8 mouse cellular contexts compared by ENCODE assay signal in genomic region chr4:127027228-127028190, GRCm38 (mm10). TPM values are rescaled to one million over a fixed set of nuclear protein-coding genes. Genes with fewer than 3 reads are reported as not detected.
A peak's percentile ranks its signal among the peaks of the same experiment; 100 is the strongest.
DNase-seq lines count a peak whose midpoint lies in the region; ATAC-seq lines count a peak whose summit lies in the region.

No protein-coding gene starts in this region.

- no peaks in the 10 kb centered on the region for H3K27me3 ChIP-seq in forebrain, embryonic 14.5 days (replicated peaks; ENCODE audit: control insufficient read depth, insufficient read depth, low read length)
- H3K27me3 ChIP-seq in forebrain, embryonic 10.5 days (ENCODE audit: poor library complexity, severe bottlenecking) = no peaks in the 10 kb centered on the region
- no peaks in the 10 kb centered on the region for H3K27me3 ChIP-seq in kidney, embryonic 16.5 days (ENCODE audit: insufficient read depth, low read length)
- H3K27me3 ChIP-seq in midbrain, embryonic 13.5 days = no peaks in the 10 kb centered on the region

- DNase-seq in forebrain, embryonic 14.5 days (ENCODE audit: low spot score) = peak; percentile 71
- DNase-seq in forebrain, embryonic 10.5 days (ENCODE audit: extremely low spot score, low spot score) = no peak
- DNase-seq in right cerebral cortex, postnatal 4 days = peak; percentile 30
- DNase-seq in right cerebral cortex, postnatal 10 days (ENCODE audit: low spot score in 2 of 2) = no peak
- DNase-seq in cerebellum, postnatal 14 days = peak; percentile 72 to 78
- no peak for DNase-seq in layer of hippocampus, postnatal 25 days (ENCODE audit: extremely low spot score in 1 of 2, low spot score in 1 of 2)

- 72% methylated on average over 4 of the region's 4 CpGs for WGBS in forebrain, embryonic 14.5 days
- 77% methylated on average over 4 of the region's 4 CpGs for WGBS in forebrain, embryonic 10.5 days
- WGBS in kidney, embryonic 16.5 days = 65% methylated on average over 4 of the region's 4 CpGs
- WGBS in midbrain, embryonic 13.5 days = 74% methylated on average over 4 of the region's 4 CpGs

- no peak overlapping the region for H3K4me3 ChIP-seq in forebrain, embryonic 14.5 days (ENCODE audit: low read depth, low read length)
- no peak overlapping the region for H3K4me3 ChIP-seq in forebrain, embryonic 10.5 days
- H3K4me3 ChIP-seq in kidney, embryonic 16.5 days (ENCODE audit: low read length) = no peak overlapping the region
- H3K4me3 ChIP-seq in midbrain, embryonic 13.5 days (replicated peaks) = 0 out of 2 replicates have a peak overlapping the region, but pooled peaks have one; percentile 0

- H3K9ac ChIP-seq in forebrain, embryonic 14.5 days (ENCODE audit: low read length) = no peak overlapping the region
- no peak overlapping the region for H3K9ac ChIP-seq in kidney, embryonic 16.5 days (replicated peaks; ENCODE audit: low read length)
- no peak overlapping the region for H3K9ac ChIP-seq in midbrain, embryonic 13.5 days (replicated peaks)

- no peak overlapping the region for H3K4me2 ChIP-seq in forebrain, embryonic 14.5 days (ENCODE audit: low read length)
- H3K4me2 ChIP-seq in kidney, embryonic 16.5 days (replicated peaks; ENCODE audit: low read depth, low read length) = no peak overlapping the region
- no peak overlapping the region for H3K4me2 ChIP-seq in midbrain, embryonic 13.5 days (replicated peaks)

- no peak overlapping the region for H3K27ac ChIP-seq in forebrain, embryonic 14.5 days (ENCODE audit: low read depth, low read length)
- H3K27ac ChIP-seq in forebrain, embryonic 10.5 days = no peak overlapping the region
- no peak overlapping the region for H3K27ac ChIP-seq in kidney, embryonic 16.5 days (ENCODE audit: low read length)
- no peak overlapping the region for H3K27ac ChIP-seq in midbrain, embryonic 13.5 days

- peak; percentile 38; the same call in 1 of the 2 replicates for ATAC-seq in forebrain, embryonic 14.5 days
- peak; percentile 47; the same call in 1 of the 2 replicates for ATAC-seq in kidney, embryonic 16.5 days (ENCODE audit: low FRiP score, low TSS enrichment)
- no peak for ATAC-seq in midbrain, embryonic 13.5 days

- H3K9me3 ChIP-seq in forebrain, embryonic 14.5 days (replicated peaks; ENCODE audit: control insufficient read depth, low read length) = no peaks in the 10 kb centered on the region
- H3K9me3 ChIP-seq in forebrain, embryonic 10.5 days = no peaks in the 10 kb centered on the region
- H3K9me3 ChIP-seq in kidney, embryonic 16.5 days (ENCODE audit: low read length) = no peaks in the 10 kb centered on the region
- H3K9me3 ChIP-seq in midbrain, embryonic 13.5 days = no peaks in the 10 kb centered on the region

- peaks cover 25% of the 10 kb centered on the region for H3K4me1 ChIP-seq in forebrain, embryonic 14.5 days (ENCODE audit: control insufficient read depth, insufficient read depth, low read length)
- peaks cover 33% of the 10 kb centered on the region for H3K4me1 ChIP-seq in forebrain, embryonic 10.5 days
- peaks cover 22% of the 10 kb centered on the region for H3K4me1 ChIP-seq in kidney, embryonic 16.5 days (ENCODE audit: insufficient read depth, low read length)
- peaks cover 45% of the 10 kb centered on the region for H3K4me1 ChIP-seq in midbrain, embryonic 13.5 days (replicated peaks)

- peaks cover 95% of the 10 kb centered on the region for H3K36me3 ChIP-seq in forebrain, embryonic 14.5 days (ENCODE audit: control insufficient read depth, insufficient read depth, low read length)
- peaks cover 100% of the 10 kb centered on the region for H3K36me3 ChIP-seq in forebrain, embryonic 10.5 days (replicated peaks)
- H3K36me3 ChIP-seq in kidney, embryonic 16.5 days (ENCODE audit: insufficient read depth, low read length) = peaks cover 65% of the 10 kb centered on the region
- peaks cover 74% of the 10 kb centered on the region for H3K36me3 ChIP-seq in midbrain, embryonic 13.5 days

RNA-seq across cellular contexts. Expression of gene Sfpq, which starts 6.4 kb away (rescaled TPM):
- polyA plus RNA-seq in forebrain, embryonic 14.5 days (2014; fragmentation: Nextera tagmentation; extraction: Ambion mirVana) = 102 and 105 TPM in 2 replicates
- 107 and 110 TPM in 2 replicates for polyA plus RNA-seq in forebrain, embryonic 10.5 days (2016; fragmentation: Nextera tagmentation; extraction: Ambion mirVana)
- 60.9 and 73.5 TPM in 2 replicates for polyA plus RNA-seq in kidney, embryonic 16.5 days (2015; fragmentation: Nextera tagmentation; extraction: Ambion mirVana)
- 98.6 and 102 TPM in 2 replicates for polyA plus RNA-seq in midbrain, embryonic 13.5 days (2015; fragmentation: Nextera tagmentation; extraction: Ambion mirVana)
- total RNA-seq in layer of hippocampus, postnatal 25 days (2021) = 100 to 1,000 TPM; 235 to 287 TPM

RNA-seq across cellular contexts. Expression of gene Zmym1, which starts 33.4 kb away (rescaled TPM):
- 31.5 and 35.1 TPM in 2 replicates for polyA plus RNA-seq in forebrain, embryonic 14.5 days (2014; fragmentation: Nextera tagmentation; extraction: Ambion mirVana)
- 38.9 and 39.4 TPM in 2 replicates for polyA plus RNA-seq in forebrain, embryonic 10.5 days (2016; fragmentation: Nextera tagmentation; extraction: Ambion mirVana)
- 22.5 and 23.9 TPM in 2 replicates for polyA plus RNA-seq in kidney, embryonic 16.5 days (2015; fragmentation: Nextera tagmentation; extraction: Ambion mirVana)
- polyA plus RNA-seq in midbrain, embryonic 13.5 days (2015; fragmentation: Nextera tagmentation; extraction: Ambion mirVana) = 22.6 and 22.8 TPM in 2 replicates
- total RNA-seq in layer of hippocampus, postnatal 25 days (2021) = 10 to 100 TPM; 12.5 to 13.4 TPM

RNA-seq across cellular contexts. Expression of gene Zmym6, which starts 49.7 kb away (rescaled TPM):
- polyA plus RNA-seq in forebrain, embryonic 14.5 days (2014; fragmentation: Nextera tagmentation; extraction: Ambion mirVana) = 21.2 and 32.3 TPM in 2 replicates
- 19.9 and 21.0 TPM in 2 replicates for polyA plus RNA-seq in forebrain, embryonic 10.5 days (2016; fragmentation: Nextera tagmentation; extraction: Ambion mirVana)
- 22.2 and 22.9 TPM in 2 replicates for polyA plus RNA-seq in kidney, embryonic 16.5 days (2015; fragmentation: Nextera tagmentation; extraction: Ambion mirVana)
- polyA plus RNA-seq in midbrain, embryonic 13.5 days (2015; fragmentation: Nextera tagmentation; extraction: Ambion mirVana) = 33.9 and 34.5 TPM in 2 replicates
- 10 to 100 TPM; 29.8 to 44.2 TPM for total RNA-seq in layer of hippocampus, postnatal 25 days (2021)

RNA-seq across cellular contexts. Expression of gene Zmym4, which starts 59.6 kb away (rescaled TPM):
- 22.7 and 25.8 TPM in 2 replicates for polyA plus RNA-seq in forebrain, embryonic 14.5 days (2014; fragmentation: Nextera tagmentation; extraction: Ambion mirVana)
- polyA plus RNA-seq in forebrain, embryonic 10.5 days (2016; fragmentation: Nextera tagmentation; extraction: Ambion mirVana) = 26.2 and 29.9 TPM in 2 replicates
- polyA plus RNA-seq in kidney, embryonic 16.5 days (2015; fragmentation: Nextera tagmentation; extraction: Ambion mirVana) = 14.4 and 22.5 TPM in 2 replicates
- 31.0 and 37.5 TPM in 2 replicates for polyA plus RNA-seq in midbrain, embryonic 13.5 days (2015; fragmentation: Nextera tagmentation; extraction: Ambion mirVana)
- total RNA-seq in layer of hippocampus, postnatal 25 days (2021) = 10 to 100 TPM; 44.1 to 45.5 TPM

Comparison
In these comparisons a context has a peak if more than half of its experiments do, and no peak if none do; other contexts are left out.
1. DNase-seq: peak in forebrain, embryonic 14.5 days (single experiment), right cerebral cortex, postnatal 4 days (single experiment) and cerebellum, postnatal 14 days (2 of 2); none in forebrain, embryonic 10.5 days (single experiment), right cerebral cortex, postnatal 10 days (0 of 2) and layer of hippocampus, postnatal 25 days (0 of 2).